Mouse (Mus musculus): ENCODE results near the gene Tmem196.

Tmem196 gene

DNA sequence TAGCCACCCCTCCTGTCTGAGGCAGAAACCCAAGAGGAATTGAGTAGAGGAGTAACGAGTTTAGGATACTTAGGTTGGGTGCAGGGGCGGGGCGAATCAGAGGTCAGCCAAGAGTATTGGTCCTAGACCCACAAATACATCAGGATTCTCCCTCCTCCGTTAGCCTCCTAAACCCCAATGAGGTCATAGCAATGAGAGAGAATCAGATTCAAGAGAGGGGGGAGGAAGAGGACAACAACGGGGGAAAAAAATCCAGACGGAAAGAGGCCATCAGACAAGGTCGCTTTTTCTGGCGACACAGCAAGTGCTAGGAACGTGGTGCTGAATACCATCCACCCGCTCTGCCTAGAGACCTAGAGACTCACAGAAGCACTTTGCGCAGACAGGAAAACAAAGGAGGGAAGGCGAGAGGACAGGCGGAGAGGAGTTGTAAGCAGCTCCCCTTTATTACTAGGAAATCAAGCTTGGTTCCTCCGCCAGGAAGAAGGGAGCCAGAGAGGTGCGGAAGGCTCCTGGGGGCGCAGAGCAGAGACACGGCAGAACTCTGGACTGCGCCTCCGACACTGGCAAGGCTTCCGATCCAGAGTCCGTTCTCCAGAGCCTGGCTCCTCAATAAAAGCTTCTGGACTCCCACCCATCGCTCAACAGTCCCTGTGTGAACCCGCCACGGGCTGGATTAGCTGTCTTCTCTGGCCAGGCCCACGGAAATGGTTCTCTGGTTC is at the start of gene Tmem196:
Tmem196 (plus strand) TSS at position 234 of the 722 bp plus-strand sequence.
- peak; percentile 7 for DNase-seq

DNA sequence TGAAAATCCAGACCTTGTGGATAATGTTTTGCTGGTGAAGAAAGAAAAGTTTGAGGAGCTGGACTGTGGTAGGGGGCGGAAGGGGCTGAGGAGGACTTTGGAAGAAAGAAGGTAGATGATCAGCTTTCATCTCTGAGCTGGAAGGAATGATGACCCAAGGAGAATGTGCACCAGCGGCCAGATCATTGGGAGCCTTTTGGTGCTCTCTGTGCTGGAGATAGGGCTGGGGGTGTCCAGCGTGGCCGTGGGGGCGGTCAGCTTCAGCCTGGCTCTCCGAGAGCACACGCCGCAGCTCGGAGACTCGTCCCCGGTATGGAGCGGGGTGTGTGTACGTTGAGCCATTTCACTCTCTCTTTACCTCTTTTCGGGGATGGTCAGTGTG is 680 bp downstream of the Tmem196 start:
- no peak for DNase-seq

- no peak for DNase-seq
Observed at GRCm38 (mm10) chr12:119957041-119957440, 11.4 kb downstream of the Tmem196 start.

DNA sequence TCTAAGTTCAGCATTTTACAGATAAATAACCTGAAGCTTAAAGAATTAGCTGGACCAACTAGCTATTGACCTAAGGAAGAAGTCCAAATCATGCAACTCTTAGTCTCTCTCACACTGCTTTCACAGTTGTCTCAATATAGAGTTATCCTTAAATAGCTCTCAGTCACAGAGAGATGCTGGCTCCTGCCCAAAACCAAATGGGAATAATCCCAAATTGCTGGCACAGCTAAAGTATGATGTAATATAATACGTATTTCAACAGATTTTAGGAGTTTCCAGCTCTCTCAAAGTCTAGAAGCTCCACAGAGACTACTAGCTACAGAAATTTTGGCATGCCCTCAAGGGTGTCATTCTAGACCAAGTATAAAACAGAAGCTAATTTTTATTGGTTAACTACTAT is 15.1 kb downstream of the Tmem196 start:
- DNase-seq, result no peak

DNA sequence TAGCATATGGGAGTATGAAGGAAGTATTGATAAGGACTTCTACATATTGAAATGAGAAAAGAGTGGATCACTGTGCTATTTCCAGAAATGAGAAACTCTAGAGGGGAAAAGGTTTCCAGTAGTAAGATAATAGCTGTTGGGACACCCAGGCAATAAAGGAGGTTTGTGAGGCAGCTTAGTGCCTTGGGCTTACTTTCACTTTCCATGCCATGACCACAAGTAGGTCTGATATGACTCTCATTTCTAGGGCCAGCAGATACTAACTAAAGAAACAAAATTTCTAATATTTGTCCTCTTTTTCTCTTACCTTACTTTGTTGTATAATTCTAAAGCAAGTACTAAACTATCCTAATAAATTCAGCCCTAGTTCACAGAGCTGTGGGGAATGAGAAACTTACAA is 19.8 kb downstream of the Tmem196 start:
- no peak for DNase-seq

DNA sequence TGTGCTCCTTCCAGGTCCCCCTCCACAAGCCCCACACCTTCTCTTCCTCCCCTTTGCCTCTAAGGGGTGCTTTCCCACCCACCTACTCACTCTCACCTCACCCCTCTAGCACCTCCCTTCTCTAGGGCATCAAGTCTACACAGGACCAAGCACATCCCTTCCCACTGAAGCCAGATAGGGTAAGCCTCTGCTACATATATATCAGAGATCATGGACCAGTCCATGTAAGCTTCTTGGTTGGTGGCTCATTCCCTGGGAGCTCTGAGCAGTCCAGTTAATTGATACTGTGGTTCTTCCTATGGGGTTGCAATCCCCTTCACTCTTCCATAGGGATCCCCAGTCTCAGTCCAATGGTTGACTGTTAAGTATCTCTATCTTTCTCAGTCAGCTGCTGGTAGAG is 24.4 kb downstream of the Tmem196 start:
- DNase-seq, result no peak

DNA sequence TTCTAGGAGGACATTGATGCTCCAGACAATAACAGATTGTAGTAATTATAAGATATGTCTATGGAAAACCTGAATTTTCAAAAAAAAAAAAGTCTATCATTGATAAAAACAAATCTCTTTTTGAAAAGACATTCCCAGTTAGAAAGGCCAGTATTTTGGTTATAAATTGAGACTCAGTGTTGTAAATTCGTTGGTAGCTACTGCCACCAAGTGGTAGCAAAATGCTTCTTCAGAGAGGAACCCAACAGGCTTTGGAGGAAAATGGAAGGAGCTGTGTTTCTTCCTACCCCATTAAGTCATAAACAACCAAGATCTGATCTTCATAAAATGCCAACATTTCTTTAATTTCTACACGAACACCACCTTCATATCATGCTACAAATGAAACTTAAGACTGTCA is 36.1 kb downstream of the Tmem196 start:
- DNase-seq, result peak; percentile 23

- no peak for DNase-seq
Observed at GRCm38 (mm10) chr12:119998267-119998666, 52.6 kb downstream of the Tmem196 start.

- no peak for DNase-seq
Observed at GRCm38 (mm10) chr12:120004280-120004679, 58.7 kb downstream of the Tmem196 start.

DNA sequence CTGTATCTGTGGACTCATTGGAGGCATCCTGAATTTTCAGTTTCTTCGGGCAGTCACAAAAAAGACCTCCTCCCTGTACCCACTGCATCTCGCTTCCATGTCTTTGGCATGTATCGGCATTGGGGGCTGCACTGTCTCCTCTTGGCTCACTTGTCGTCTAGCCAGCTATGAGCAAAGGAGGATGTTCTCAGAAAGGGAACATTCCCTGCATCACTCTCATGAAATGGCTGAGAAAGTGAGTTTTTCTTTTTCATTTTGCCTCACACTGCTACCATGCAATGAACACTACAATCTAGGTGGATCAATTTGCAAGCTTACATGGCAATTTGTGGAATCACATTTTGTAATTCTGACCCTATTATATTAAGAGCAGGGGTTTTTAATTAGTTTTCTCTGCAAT is 69.1 kb downstream of the Tmem196 start:
- DNase-seq, result no peak

- peak; percentile 2 for DNase-seq
Observed at GRCm38 (mm10) chr12:120015201-120015600, 69.6 kb downstream of the Tmem196 start.

GRCm38 (mm10) chr12:120028089-120028959 is 82.7 kb downstream of the Tmem196 start:
- peak; percentile 74 for DNase-seq

Data from cerebellum, adult 9-10 months (tissue).